Mouse (Mus musculus) midbrain, embryonic 11.5 days (tissue): ENCODE data around the gene Mmaa. TPM values are rescaled to one million over a fixed set of nuclear protein-coding genes. Genes with fewer than 3 reads are reported as not detected.

Experiments
- ATAC-seq: fragments of 200-750 bp; cut with Nextera tagmentation; 2 replicates; pipeline ENCODE4 v1.8.0; 2017; ENCODE audit warnings: moderate TSS enrichment, moderate library complexity; ENCODE audit not compliant: low FRiP score
- DNase-seq: peaks from one replicate; pipeline ENCODE4 v3.0.0; 2015; ENCODE audit warnings: low spot score; ENCODE audit errors: missing footprints
- H3K27ac ChIP-seq: fragments of 300-500 bp; sonication (generic); 2 replicates; pipeline ENCODE4 v1.5.1; 2014; ENCODE audit warnings: low read depth, low read length
- H3K27me3 ChIP-seq: fragments of 300-500 bp; sonication (generic); 2 replicates; pipeline ENCODE4 v1.6.1; 2014; ENCODE audit warnings: mild to moderate bottlenecking, low read length, moderate library complexity, mixed read lengths; ENCODE audit not compliant: control insufficient read depth, insufficient read depth
- H3K36me3 ChIP-seq: fragments of 300-500 bp; sonication (generic); 2 replicates; pipeline ENCODE4 v1.6.1; 2014; ENCODE audit warnings: mild to moderate bottlenecking, low read length, moderate library complexity, mixed read lengths; ENCODE audit not compliant: control insufficient read depth, insufficient read depth
- H3K4me1 ChIP-seq: fragments of 300-500 bp; sonication (generic); 2 replicates; pipeline ENCODE4 v1.6.1; 2014; ENCODE audit warnings: low read length; ENCODE audit not compliant: control insufficient read depth, insufficient read depth
- H3K4me2 ChIP-seq: fragments of 300-500 bp; sonication (generic); 2 replicates; pipeline ENCODE4 v1.6.1; 2014; ENCODE audit warnings: mild to moderate bottlenecking, moderate library complexity
- H3K4me3 ChIP-seq: fragments of 300-500 bp; sonication (generic); 2 replicates; pipeline ENCODE4 v1.5.1; 2014; ENCODE audit warnings: low read depth, low read length
- H3K9ac ChIP-seq: fragments of 300-500 bp; sonication (generic); 2 replicates; pipeline ENCODE4 v1.6.1; 2014; ENCODE audit warnings: low read length
- H3K9me3 ChIP-seq: fragments of 300-500 bp; sonication (generic); 2 replicates; pipeline ENCODE4 v1.6.1; 2016; ENCODE audit warnings: low read length; ENCODE audit not compliant: control insufficient read depth
- WGBS: fragments of 180-500 bp; shearing (Covaris S2); extraction: QIAGEN DNeasy Blood & Tissue Kit; methylation state at CpG from one replicate; pipeline ENCODE4 v1.1.7; 2014; 5-methylcytosine and 5-hydroxymethylcytosine counted together
- polyA plus RNA-seq: library from polyadenylated mRNA; unstranded; fragments of >200 nt; fragmentation: Nextera tagmentation; extraction: Ambion mirVana; gene quantifications from 2 replicates; pipeline ENCODE4 v1.2.1, GENCODE M21; 2014

The Mmaa gene
- polyA plus RNA-seq, 1 experiment from 2014 or later: 10.4 TPM

GRCm38 (mm10) chr8:79243422-79243821 is 51.3 kb downstream of the Mmaa start:
- H3K4me2 ChIP-seq: no peak overlapping the region
- H3K4me1 ChIP-seq: no peaks in the 10 kb centered on the region
- ATAC-seq: no peak
- no peak overlapping the region for H3K9ac ChIP-seq
- DNase-seq: no peak
- no peaks in the 10 kb centered on the region for H3K36me3 ChIP-seq
- no peaks in the 10 kb centered on the region for H3K27me3 ChIP-seq
- no peaks in the 10 kb centered on the region for H3K9me3 ChIP-seq
- no peak overlapping the region for H3K4me3 ChIP-seq
- 87% methylated on average over 2 of the region's 2 CpGs for WGBS
- H3K27ac ChIP-seq: no peak overlapping the region

DNA sequence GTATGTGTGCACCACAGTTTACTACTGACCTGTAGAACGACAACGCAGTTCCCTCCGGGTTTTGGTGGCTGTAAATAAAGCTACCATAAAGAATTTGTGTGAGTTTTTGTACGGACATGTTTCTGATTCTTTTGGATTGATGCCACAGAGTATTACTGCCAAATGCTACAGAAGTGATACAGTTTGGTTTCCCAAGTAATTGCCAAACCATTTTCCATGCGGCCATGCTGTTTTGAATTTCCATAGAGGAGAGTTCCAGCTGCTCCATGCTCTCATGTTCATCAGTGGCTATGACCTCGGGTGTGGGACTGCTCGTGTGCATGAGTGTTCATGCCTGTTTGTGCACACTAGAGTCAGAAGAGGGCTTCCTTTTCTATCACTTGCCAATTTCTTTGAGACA is 54.7 kb downstream of the Mmaa start:
- Histone ChIP-seq H3K4me1 (no peaks in the 10 kb centered on the region), H3K27ac (no peak overlapping the region), H3K9me3 (no peaks in the 10 kb centered on the region), H3K27me3 (no peaks in the 10 kb centered on the region), H3K9ac (no peak overlapping the region), H3K4me2 (no peak overlapping the region), H3K36me3 (no peaks in the 10 kb centered on the region), H3K4me3 (no peak overlapping the region)
- DNase-seq: no peak
- no peak for ATAC-seq
- WGBS: 91% methylated on average over 7 of the region's 7 CpGs

DNA sequence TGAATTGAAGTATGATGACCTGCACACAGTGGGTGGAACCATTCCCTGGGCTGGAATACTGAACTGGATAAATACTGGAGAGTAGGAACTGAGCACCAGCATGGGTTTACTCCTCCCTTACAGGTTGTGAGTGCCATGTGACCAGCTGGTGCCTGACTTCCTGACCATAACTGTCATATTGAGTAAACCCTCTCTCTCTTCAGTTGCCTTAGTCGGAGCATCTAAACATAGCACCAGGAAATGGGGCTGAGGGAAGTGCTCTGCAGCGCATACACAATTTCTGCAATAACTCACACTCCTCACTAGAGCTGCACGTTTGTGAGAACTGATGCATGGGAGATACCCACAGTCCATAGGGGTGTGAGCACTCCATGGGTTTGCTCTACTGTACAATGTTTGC is 55.4 kb downstream of the Mmaa start:
- Histone ChIP-seq H3K4me1 (no peaks in the 10 kb centered on the region), H3K9me3 (no peaks in the 10 kb centered on the region), H3K4me3 (no peak overlapping the region), H3K9ac (no peak overlapping the region), H3K4me2 (no peak overlapping the region), H3K36me3 (no peaks in the 10 kb centered on the region), H3K27ac (no peak overlapping the region), H3K27me3 (no peaks in the 10 kb centered on the region)
- DNase-seq: no peak
- WGBS: 88% methylated on average over 3 of the region's 3 CpGs
- ATAC-seq: no peak

GRCm38 (mm10) chr8:79229266-79229888 is 65.4 kb downstream of the Mmaa start:
- Histone ChIP-seq H3K4me3 (no peak overlapping the region), H3K27ac (no peak overlapping the region), H3K9ac (no peak overlapping the region), H3K36me3 (no peaks in the 10 kb centered on the region), H3K27me3 (no peaks in the 10 kb centered on the region), H3K4me2 (no peak overlapping the region), H3K9me3 (no peaks in the 10 kb centered on the region; the same call in 1 of the 2 replicates), H3K4me1 (no peaks in the 10 kb centered on the region)
- ATAC-seq: no peak
- no peak for DNase-seq
- 89% methylated on average over 8 of the region's 8 CpGs for WGBS

DNA sequence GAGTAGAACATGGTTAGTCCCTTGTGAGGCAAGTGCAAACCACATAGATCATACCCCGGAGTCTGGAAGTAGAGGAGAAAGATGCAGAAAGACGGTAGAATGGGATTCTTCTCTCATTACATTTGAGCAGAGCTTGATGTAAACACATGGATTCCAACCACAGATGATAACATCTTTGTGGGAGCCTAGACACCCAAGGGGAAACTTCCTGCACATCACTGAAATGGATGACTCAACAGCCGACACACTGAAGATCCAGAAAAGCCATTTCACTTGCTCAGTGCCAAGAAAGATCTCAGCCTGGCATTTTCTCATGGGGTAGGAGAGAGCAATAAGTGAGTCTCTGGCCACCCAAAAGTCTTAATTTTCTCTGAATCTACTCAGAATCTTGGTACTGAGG is 66.8 kb downstream of the Mmaa start:
- no peak for ATAC-seq
- H3K27ac ChIP-seq: no peak overlapping the region
- no peak overlapping the region for H3K9ac ChIP-seq
- DNase-seq: no peak
- H3K9me3 ChIP-seq: no peaks in the 10 kb centered on the region; the same call in 1 of the 2 replicates
- H3K27me3 ChIP-seq: no peaks in the 10 kb centered on the region
- H3K4me2 ChIP-seq: no peak overlapping the region
- H3K4me1 ChIP-seq: no peaks in the 10 kb centered on the region
- 91% methylated on average over 3 of the region's 3 CpGs for WGBS
- no peaks in the 10 kb centered on the region for H3K36me3 ChIP-seq
- no peak overlapping the region for H3K4me3 ChIP-seq

GRCm38 (mm10) chr8:79227194-79227593 is 67.5 kb downstream of the Mmaa start:
- H3K4me3 ChIP-seq: no peak overlapping the region
- no peak for DNase-seq
- no peak for ATAC-seq
- no peak overlapping the region for H3K9ac ChIP-seq
- H3K36me3 ChIP-seq: no peaks in the 10 kb centered on the region
- no peak overlapping the region for H3K27ac ChIP-seq
- no peaks in the 10 kb centered on the region for H3K4me1 ChIP-seq
- no peaks in the 10 kb centered on the region for H3K27me3 ChIP-seq
- H3K9me3 ChIP-seq: no peaks in the 10 kb centered on the region; the same call in 1 of the 2 replicates
- WGBS: 83% methylated on average over 4 of the region's 4 CpGs
- H3K4me2 ChIP-seq: no peak overlapping the region

DNA sequence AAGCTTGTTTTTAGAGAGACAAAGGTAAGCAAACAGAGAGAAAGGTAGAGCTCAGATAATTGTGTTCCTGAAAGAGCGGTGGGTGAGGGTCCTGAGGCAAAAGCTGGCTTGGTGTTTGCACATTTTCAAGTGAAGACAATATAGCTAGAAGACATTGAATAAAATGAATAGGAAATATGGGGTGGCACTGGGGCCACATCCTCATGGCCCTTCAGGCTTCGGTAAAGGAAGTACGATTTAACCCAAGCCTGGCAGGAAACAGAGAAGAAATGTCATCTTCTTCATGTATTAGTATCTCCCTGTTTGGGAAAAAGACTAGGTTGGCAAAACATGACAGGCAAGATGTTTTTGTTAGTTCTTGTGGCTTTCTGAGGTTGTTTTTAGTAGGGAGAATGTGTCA is 68.7 kb downstream of the Mmaa start:
- Histone ChIP-seq H3K27me3 (no peaks in the 10 kb centered on the region), H3K9ac (no peak overlapping the region), H3K27ac (no peak overlapping the region), H3K4me1 (no peaks in the 10 kb centered on the region), H3K36me3 (no peaks in the 10 kb centered on the region), H3K9me3 (no peaks in the 10 kb centered on the region; the same call in 1 of the 2 replicates), H3K4me2 (no peak overlapping the region), H3K4me3 (no peak overlapping the region)
- DNase-seq (no peak), ATAC-seq (no peak)
- WGBS: 95% methylated on average over 3 of the region's 3 CpGs

DNA sequence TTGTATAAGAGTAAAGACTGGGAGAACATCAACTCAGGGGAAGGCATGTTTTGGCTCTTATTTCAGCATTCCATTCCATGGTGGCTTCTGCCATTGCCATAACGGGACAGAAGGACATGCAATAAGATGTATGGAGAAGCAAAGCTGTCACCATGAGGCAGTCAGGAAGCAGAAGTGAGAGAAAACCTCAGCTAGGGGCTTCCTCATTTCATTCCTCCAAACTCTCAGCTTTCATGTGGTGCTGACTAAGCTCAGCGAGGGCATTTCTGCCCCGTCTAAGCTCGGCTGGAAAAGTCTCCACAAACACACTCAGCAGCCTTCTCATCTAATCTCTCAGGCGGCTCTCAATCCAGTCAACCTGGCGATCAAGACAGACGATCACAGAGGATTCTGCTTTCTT is 69.2 kb downstream of the Mmaa start:
- no peak overlapping the region for H3K9ac ChIP-seq
- H3K4me2 ChIP-seq: no peak overlapping the region
- H3K9me3 ChIP-seq: no peaks in the 10 kb centered on the region; the same call in 1 of the 2 replicates
- H3K4me1 ChIP-seq: no peaks in the 10 kb centered on the region
- no peak for ATAC-seq
- no peak overlapping the region for H3K4me3 ChIP-seq
- H3K36me3 ChIP-seq: no peaks in the 10 kb centered on the region
- DNase-seq: no peak
- H3K27me3 ChIP-seq: no peaks in the 10 kb centered on the region
- H3K27ac ChIP-seq: no peak overlapping the region
- WGBS: 82% methylated on average over 7 of the region's 7 CpGs

GRCm38 (mm10) chr8:79224363-79224762 is 70.4 kb downstream of the Mmaa start:
- Histone ChIP-seq H3K9ac (no peak overlapping the region), H3K4me2 (no peak overlapping the region), H3K27ac (no peak overlapping the region), H3K36me3 (no peaks in the 10 kb centered on the region), H3K27me3 (no peaks in the 10 kb centered on the region), H3K9me3 (no peaks in the 10 kb centered on the region; the same call in 1 of the 2 replicates), H3K4me3 (no peak overlapping the region), H3K4me1 (no peaks in the 10 kb centered on the region)
- 32% methylated on average over 9 of the region's 9 CpGs for WGBS
- DNase-seq: peak; percentile 85
- peak; percentile 48; the same call in 1 of the 2 replicates for ATAC-seq
